Mouse (Mus musculus) thymus, adult 2 months (tissue): ENCODE results near the gene Kcnip2.

Experiments used
- CTCF ChIP-seq: fragments of 200-500 bp; IDR thresholded peaks from 2 replicates; pipeline ENCODE4 v1.5.1; 2012; ENCODE audit warnings: mild to moderate bottlenecking, control low read depth, low read length, moderate library complexity, borderline replicate concordance; ENCODE audit not compliant: control insufficient read depth, poor library complexity, insufficient read depth; ENCODE audit errors: extremely low read depth
- POLR2A ChIP-seq: fragments of 200-500 bp; IDR thresholded peaks from 2 replicates; pipeline ENCODE4 v1.6.1; 2012; ENCODE audit warnings: mild to moderate bottlenecking, low read length, control low read depth, moderate library complexity; ENCODE audit not compliant: control insufficient read depth, poor library complexity, insufficient read depth; ENCODE audit errors: extremely low read depth

DNA sequence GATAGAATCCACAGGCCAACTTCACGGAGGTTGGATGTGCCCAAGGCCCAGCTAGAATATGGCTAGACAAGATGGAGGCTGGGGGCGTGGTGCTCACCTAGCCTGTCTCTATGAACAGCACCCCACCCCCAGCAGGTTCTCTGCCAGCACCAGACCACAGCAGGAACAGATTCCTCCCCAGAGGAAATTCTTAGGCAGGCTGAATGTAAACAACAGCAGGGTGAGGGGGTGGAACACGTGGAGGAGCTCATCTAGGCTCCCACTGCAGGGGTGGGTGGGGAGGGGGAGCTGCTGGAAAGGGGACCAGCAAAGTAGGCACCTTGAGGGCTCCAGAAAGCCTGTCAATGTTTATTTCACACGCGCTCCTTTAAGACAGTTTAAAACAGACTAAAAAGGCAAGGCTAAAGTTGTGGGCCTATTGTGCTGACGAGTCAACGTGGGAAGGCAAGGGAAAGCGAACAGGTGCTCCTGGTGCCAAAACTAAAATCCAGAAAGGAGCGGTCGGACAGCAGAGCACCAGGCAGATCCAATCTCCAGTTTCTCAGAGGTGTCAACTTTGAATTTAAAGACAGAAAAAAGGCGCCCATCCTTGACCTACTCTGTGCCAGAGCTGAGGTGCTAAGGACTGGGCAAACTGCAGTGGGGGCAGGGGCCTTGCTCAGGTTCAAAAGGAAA, 2.1 kb upstream of the Kcnip2 start:
- TF ChIP-seq CTCF (no peak), POLR2A (no peak)
